Mouse (Mus musculus) kidney, embryonic 16.5 days (tissue): Measurements from ENCODE around the gene Syn1. TPM values are rescaled to one million over a fixed set of nuclear protein-coding genes. Genes with fewer than 3 reads are reported as not detected.
A peak's percentile ranks its signal among the peaks of the same experiment; 100 is the strongest.

Experiments
- ATAC-seq: fragments of 200-750 bp; cut with Nextera tagmentation; 2 replicates; pipeline ENCODE4 v1.8.0; 2017; ENCODE audit warnings: moderate TSS enrichment; ENCODE audit not compliant: low FRiP score, low TSS enrichment
- H3K27ac ChIP-seq: fragments of 300-500 bp; sonication (generic); 2 replicates; pipeline ENCODE4 v1.5.1; 2014; ENCODE audit warnings: low read length
- H3K27me3 ChIP-seq: fragments of 300-500 bp; sonication (generic); 2 replicates; pipeline ENCODE4 v1.6.1; 2014; ENCODE audit warnings: low read length, control low read depth, mixed read lengths; ENCODE audit not compliant: insufficient read depth
- H3K36me3 ChIP-seq: fragments of 300-500 bp; sonication (generic); 2 replicates; pipeline ENCODE4 v1.6.1; 2014; ENCODE audit warnings: low read length, control low read depth, mixed read lengths; ENCODE audit not compliant: insufficient read depth
- H3K4me1 ChIP-seq: fragments of 300-500 bp; sonication (generic); 2 replicates; pipeline ENCODE4 v1.6.1; 2014; ENCODE audit warnings: low read length, control low read depth, mixed read lengths; ENCODE audit not compliant: insufficient read depth
- H3K4me2 ChIP-seq: fragments of 300-500 bp; sonication (generic); replicated peaks from 2 replicates; pipeline ENCODE4 v1.6.1; 2014; ENCODE audit warnings: low read depth, low read length
- H3K4me3 ChIP-seq: fragments of 300-500 bp; sonication (generic); 2 replicates; pipeline ENCODE4 v1.5.1; 2014; ENCODE audit warnings: mild to moderate bottlenecking, low read length
- H3K9ac ChIP-seq: fragments of 300-500 bp; sonication (generic); replicated peaks from 2 replicates; pipeline ENCODE4 v1.6.1; 2014; ENCODE audit warnings: low read length
- H3K9me3 ChIP-seq: fragments of 300-500 bp; sonication (generic); 2 replicates; pipeline ENCODE4 v1.6.1; 2016; ENCODE audit warnings: low read length, control low read depth
- WGBS: fragments of 180-500 bp; shearing (Covaris S2); extraction: QIAGEN DNeasy Blood & Tissue Kit; methylation state at CpG from one replicate; pipeline ENCODE4 v1.1.7; 2014; 5-methylcytosine and 5-hydroxymethylcytosine counted together
- polyA plus RNA-seq: library from polyadenylated mRNA; unstranded; fragments of >200 nt; fragmentation: Nextera tagmentation; extraction: Ambion mirVana; gene quantifications from 2 replicates; pipeline ENCODE4 v1.2.1, GENCODE M21; 2015

Gene Syn1
- polyA plus RNA-seq = 0.27 and 0.51 TPM in 2 replicates

- H3K9ac ChIP-seq = no peak within 1 kb of the TSS
- H3K4me2 ChIP-seq = peak within 1 kb of the TSS; percentile 61
- no peaks in the 10 kb centered on the region for H3K36me3 ChIP-seq
- H3K27me3 ChIP-seq = peaks cover 5% of the 10 kb centered on the region; the same call in 1 of the 2 replicates
- WGBS = 20% methylated on average over 41 of the region's 44 CpGs
- H3K4me3 ChIP-seq = peak within 1 kb of the TSS; percentile 45
- H3K4me1 ChIP-seq = 0 out of 2 replicates have a peak, but pooled peaks cover 2% of the 10 kb centered on the region
- no peak within 1 kb of the TSS for H3K27ac ChIP-seq
- H3K9me3 ChIP-seq = no peaks in the 10 kb centered on the region
- ATAC-seq = peak; percentile 94
These were observed at the start of gene Syn1 for GRCm38 (mm10) chrX:20920844-20921364. Syn1 (minus strand) TSS chrX:20921004.

GRCm38 (mm10) chrX:20961477-20962378, 40.9 kb upstream of the Syn1 start, which contains the start of gene Uxt:
Uxt (minus strand) TSS chrX:20962017.
- H3K4me1 ChIP-seq = no peaks in the 10 kb centered on the region
- no peaks in the 10 kb centered on the region for H3K27me3 ChIP-seq
- H3K9me3 ChIP-seq = no peaks in the 10 kb centered on the region
- H3K36me3 ChIP-seq = no peaks in the 10 kb centered on the region
- H3K9ac ChIP-seq = peak within 1 kb of the TSS; percentile 54
- WGBS = 23% methylated on average over 57 of the region's 57 CpGs
- peak within 1 kb of the TSS; percentile 74 for H3K27ac ChIP-seq
- ATAC-seq = peak; percentile 97
- peak within 1 kb of the TSS; percentile 53 for H3K4me3 ChIP-seq
- peak within 1 kb of the TSS; percentile 54 for H3K4me2 ChIP-seq

- Histone ChIP-seq H3K36me3 (0 out of 2 replicates have a peak, but pooled peaks cover 4% of the 10 kb centered on the region), H3K4me2 (peak within 1 kb of the TSS; percentile 53), H3K9ac (peak within 1 kb of the TSS; percentile 72), H3K4me3 (peak within 1 kb of the TSS; percentile 67), H3K4me1 (no peaks in the 10 kb centered on the region), H3K9me3 (no peaks in the 10 kb centered on the region), H3K27me3 (no peaks in the 10 kb centered on the region), H3K27ac (peak within 1 kb of the TSS; percentile 53)
- WGBS = 19% methylated on average over 21 of the region's 30 CpGs
- ATAC-seq = peak; percentile 98
These were observed 29.5 kb upstream of the Syn1 start, which contains the start of gene Elk1 for GRCm38 (mm10) chrX:20950191-20950880. Elk1 (minus strand) TSS chrX:20950608.

GRCm38 (mm10) chrX:20946055-20946454, 25.3 kb upstream of the Syn1 start:
- Histone ChIP-seq H3K4me2 (no peak overlapping the region), H3K4me3 (no peak overlapping the region), H3K9me3 (no peaks in the 10 kb centered on the region), H3K4me1 (no peaks in the 10 kb centered on the region), H3K36me3 (no peaks in the 10 kb centered on the region), H3K27ac (no peak overlapping the region), H3K9ac (no peak overlapping the region), H3K27me3 (no peaks in the 10 kb centered on the region)
- no peak for ATAC-seq
- 12% methylated on average over 4 of the region's 4 CpGs for WGBS

GRCm38 (mm10) chrX:20931963-20932362, 11.2 kb upstream of the Syn1 start:
- H3K9ac ChIP-seq = no peak overlapping the region
- no peak overlapping the region for H3K4me2 ChIP-seq
- H3K27ac ChIP-seq = no peak overlapping the region
- no peak overlapping the region for H3K4me3 ChIP-seq
- no peaks in the 10 kb centered on the region for H3K4me1 ChIP-seq
- H3K9me3 ChIP-seq = no peaks in the 10 kb centered on the region
- H3K27me3 ChIP-seq = no peaks in the 10 kb centered on the region
- WGBS = 65% methylated on average over 1 of the region's 1 CpGs
- H3K36me3 ChIP-seq = peaks cover 29% of the 10 kb centered on the region
- no peak for ATAC-seq

- no peak for ATAC-seq
- no peaks in the 10 kb centered on the region for H3K27me3 ChIP-seq
- no peaks in the 10 kb centered on the region for H3K4me1 ChIP-seq
- H3K4me2 ChIP-seq = no peak within 1 kb of the TSS
- H3K9me3 ChIP-seq = no peaks in the 10 kb centered on the region
- peaks cover 29% of the 10 kb centered on the region for H3K36me3 ChIP-seq
- WGBS = 83% methylated on average over 1 of the region's 1 CpGs
- H3K27ac ChIP-seq = no peak within 1 kb of the TSS
- H3K4me3 ChIP-seq = no peak within 1 kb of the TSS
- no peak within 1 kb of the TSS for H3K9ac ChIP-seq
These were observed 10.6 kb upstream of the Syn1 start, which contains the start of gene Cfp for GRCm38 (mm10) chrX:20931364-20931763. Cfp (minus strand) TSS chrX:20931555.

- Histone ChIP-seq H3K36me3 (0 out of 2 replicates have a peak, but pooled peaks cover 15% of the 10 kb centered on the region), H3K9ac (no peak overlapping the region), H3K4me3 (no peak overlapping the region), H3K4me2 (no peak overlapping the region), H3K27me3 (no peaks in the 10 kb centered on the region), H3K9me3 (no peaks in the 10 kb centered on the region), H3K27ac (no peak overlapping the region), H3K4me1 (no peaks in the 10 kb centered on the region)
- WGBS = 91% methylated on average over 1 of the region's 1 CpGs
- ATAC-seq = no peak
These were observed 9.1 kb upstream of the Syn1 start for GRCm38 (mm10) chrX:20929859-20930258.

GRCm38 (mm10) chrX:20924976-20925375, 4.2 kb upstream of the Syn1 start:
- Histone ChIP-seq H3K36me3 (0 out of 2 replicates have a peak, but pooled peaks cover 3% of the 10 kb centered on the region), H3K9ac (no peak overlapping the region), H3K9me3 (no peaks in the 10 kb centered on the region), H3K4me2 (no peak overlapping the region), H3K27me3 (peaks cover under 1% of the 10 kb centered on the region; the same call in 1 of the 2 replicates), H3K27ac (no peak overlapping the region), H3K4me3 (no peak overlapping the region), H3K4me1 (0 out of 2 replicates have a peak, but pooled peaks cover 2% of the 10 kb centered on the region)
- no peak for ATAC-seq

- Histone ChIP-seq H3K4me2 (no peak overlapping the region), H3K36me3 (no peaks in the 10 kb centered on the region), H3K4me1 (0 out of 2 replicates have a peak, but pooled peaks cover 2% of the 10 kb centered on the region), H3K9ac (no peak overlapping the region), H3K27ac (no peak overlapping the region), H3K27me3 (peaks cover 5% of the 10 kb centered on the region; the same call in 1 of the 2 replicates), H3K9me3 (no peaks in the 10 kb centered on the region), H3K4me3 (no peak overlapping the region)
- 77% methylated on average over 1 of the region's 1 CpGs for WGBS
- ATAC-seq = no peak
These were observed 2.7 kb upstream of the Syn1 start for GRCm38 (mm10) chrX:20923506-20923905.
